Mouse (Mus musculus) myocyte (in vitro differentiated cells): ENCODE measurements around the gene Slc25a53. TPM values are rescaled to one million over a fixed set of nuclear protein-coding genes. Genes with fewer than 3 reads are reported as not detected.

Experiments
- H3K27me3 ChIP-seq: one replicate; pipeline ENCODE4 v1.6.1; 2011; ENCODE audit not compliant: control insufficient read depth, insufficient read depth, insufficient read length
- H3K36me3 ChIP-seq: one replicate; pipeline ENCODE4 v1.6.1; 2011; ENCODE audit not compliant: control insufficient read depth, insufficient read depth
- H3K4me2 ChIP-seq: one replicate; pipeline ENCODE4 v1.6.1; 2011; ENCODE audit warnings: low read depth, control low read depth
- H3K4me3 ChIP-seq: one replicate; pipeline ENCODE4 v1.5.1; 2011; ENCODE audit warnings: mild to moderate bottlenecking, control low read depth, moderate library complexity
- H3K79me2 ChIP-seq: one replicate; pipeline ENCODE4 v1.6.1; 2011; ENCODE audit not compliant: control insufficient read depth, insufficient read depth
- H3ac ChIP-seq: one replicate; pipeline ENCODE4 v1.6.1; 2011; ENCODE audit not compliant: control insufficient read depth, insufficient read length
- CEBPB ChIP-seq: IDR thresholded peaks from 2 replicates; pipeline ENCODE4 v1.6.1; 2011; ENCODE audit warnings: mild to moderate bottlenecking, moderate library complexity; ENCODE audit not compliant: poor library complexity, insufficient read depth, severe bottlenecking
- E2F4 ChIP-seq: IDR thresholded peaks from one replicate; pipeline ENCODE4 v1.6.1; 2011; ENCODE audit warnings: mild to moderate bottlenecking, control low read depth, moderate library complexity; ENCODE audit not compliant: insufficient read depth
- MAX ChIP-seq: IDR thresholded peaks from one replicate; pipeline ENCODE4 v1.6.1; 2011; ENCODE audit warnings: low read depth, mild to moderate bottlenecking, control low read depth
- MYOD1 ChIP-seq, 3 experiments: IDR thresholded peaks; one replicate each; pipeline ENCODE4 v1.6.1; 2011; ENCODE audit warnings: control low read depth in 2 of 3, low read depth in 2 of 3, mild to moderate bottlenecking in 2 of 3, moderate library complexity in 1 of 3; ENCODE audit not compliant: insufficient read length in 2 of 3, control insufficient read depth in 1 of 3
- MYOG ChIP-seq, 3 experiments: IDR thresholded peaks; one replicate each; pipeline ENCODE4 v1.6.1; 2011; ENCODE audit warnings: control low read depth in 2 of 3, low read depth in 2 of 3, mild to moderate bottlenecking in 2 of 3; ENCODE audit not compliant: insufficient read length in 2 of 3, control insufficient read depth in 1 of 3, insufficient read depth in 1 of 3
- POLR2A ChIP-seq: IDR thresholded peaks from one replicate; pipeline ENCODE4 v1.6.1; 2011; ENCODE audit warnings: low read depth, mild to moderate bottlenecking, control low read depth, moderate library complexity; ENCODE audit not compliant: insufficient read length
- POLR2AphosphoS2 ChIP-seq: IDR thresholded peaks from one replicate; pipeline ENCODE4 v1.6.1; 2011; ENCODE audit warnings: low read depth, control low read depth; ENCODE audit not compliant: insufficient read length
- REST ChIP-seq: IDR thresholded peaks from one replicate; pipeline ENCODE4 v1.6.1; 2011; ENCODE audit warnings: mild to moderate bottlenecking, control low read depth, moderate library complexity; ENCODE audit not compliant: insufficient read depth, insufficient read length
- SRF ChIP-seq: IDR thresholded peaks from one replicate; pipeline ENCODE4 v1.6.1; 2011; ENCODE audit warnings: low read depth; ENCODE audit not compliant: control insufficient read depth, insufficient read length
- TCF12 ChIP-seq: IDR thresholded peaks from one replicate; pipeline ENCODE4 v1.6.1; 2011; ENCODE audit warnings: mild to moderate bottlenecking, control low read depth; ENCODE audit not compliant: poor library complexity, insufficient read depth, severe bottlenecking
- TCF3 ChIP-seq: IDR thresholded peaks from one replicate; pipeline ENCODE4 v1.6.1; 2011; ENCODE audit warnings: low read depth, control low read depth; ENCODE audit not compliant: insufficient read length
- USF1 ChIP-seq: IDR thresholded peaks from one replicate; pipeline ENCODE4 v1.6.1; 2011; ENCODE audit warnings: low read depth, mild to moderate bottlenecking, control low read depth, moderate library complexity
- polyA plus RNA-seq: library from polyadenylated mRNA; unstranded; fragments of >200 nt; fragmentation: generic; extraction: Trizol; gene quantifications from one replicate; pipeline ENCODE4 v1.2.1, GENCODE M21; 2012; ENCODE audit warnings: missing spikeins

Slc25a53 gene
- polyA plus RNA-seq, 1 experiment: 1.1 TPM

DNA sequence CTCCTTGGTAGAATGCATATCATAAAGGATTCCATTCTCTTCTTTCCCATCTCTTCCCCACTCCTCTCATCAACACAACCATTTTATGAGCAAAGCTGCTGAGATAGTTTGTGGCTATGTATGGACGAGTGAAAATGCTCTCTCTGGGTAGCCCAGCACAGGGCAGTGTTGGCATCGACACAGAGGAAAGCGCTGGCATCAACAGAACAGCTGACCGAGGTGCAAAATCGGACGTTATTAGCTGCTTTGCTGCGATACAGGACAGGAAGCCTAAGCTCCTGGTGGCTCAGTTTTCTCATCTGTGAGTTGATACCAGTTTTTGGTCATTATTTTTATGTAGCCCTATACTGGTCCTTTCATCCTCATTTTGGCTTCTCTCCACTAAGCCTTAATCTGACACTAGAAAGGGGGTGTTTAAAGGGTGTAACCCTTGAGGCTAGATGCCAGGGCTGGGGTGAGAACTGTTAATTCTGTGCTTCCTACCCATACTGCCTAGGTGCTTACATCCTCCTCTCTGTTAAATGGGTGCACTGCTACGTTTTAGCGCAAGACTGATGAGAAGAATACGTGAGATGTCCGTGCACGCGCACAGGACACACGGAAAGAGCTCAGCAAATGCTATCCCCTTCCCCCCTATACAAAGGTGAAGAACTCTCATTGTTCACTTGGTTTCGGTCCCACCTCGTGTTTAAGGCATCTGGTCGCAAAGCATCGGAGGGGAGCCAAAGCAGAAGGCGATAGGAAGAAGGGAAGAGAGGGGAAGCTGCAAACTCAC is 45.7 kb downstream of the Slc25a53 start:
- H3K27me3 ChIP-seq: no peaks in the 10 kb centered on the region
- no peaks in the 10 kb centered on the region for H3K79me2 ChIP-seq
- H3K36me3 ChIP-seq: no peaks in the 10 kb centered on the region
- no peak overlapping the region for H3K4me3 ChIP-seq
- no peak overlapping the region for H3K4me2 ChIP-seq
- TF ChIP-seq MYOG (IDR thresholded peaks at IDR 0.05; ENCODE audit: control insufficient read depth in 1 of 3, insufficient read depth in 1 of 3, insufficient read length in 2 of 3, low read depth in 2 of 3) (no peak), CEBPB (no peak), REST (no peak), USF1 (no peak), E2F4 (no peak), MYOD1 (IDR thresholded peaks at IDR 0.05; ENCODE audit: control insufficient read depth in 1 of 3, insufficient read length in 2 of 3, low read depth in 2 of 3) (no peak), POLR2A (no peak), POLR2AphosphoS2 (no peak), TCF12 (no peak), SRF (no peak), MAX (no peak), TCF3 (no peak)
- H3ac ChIP-seq: no peak overlapping the region

DNA sequence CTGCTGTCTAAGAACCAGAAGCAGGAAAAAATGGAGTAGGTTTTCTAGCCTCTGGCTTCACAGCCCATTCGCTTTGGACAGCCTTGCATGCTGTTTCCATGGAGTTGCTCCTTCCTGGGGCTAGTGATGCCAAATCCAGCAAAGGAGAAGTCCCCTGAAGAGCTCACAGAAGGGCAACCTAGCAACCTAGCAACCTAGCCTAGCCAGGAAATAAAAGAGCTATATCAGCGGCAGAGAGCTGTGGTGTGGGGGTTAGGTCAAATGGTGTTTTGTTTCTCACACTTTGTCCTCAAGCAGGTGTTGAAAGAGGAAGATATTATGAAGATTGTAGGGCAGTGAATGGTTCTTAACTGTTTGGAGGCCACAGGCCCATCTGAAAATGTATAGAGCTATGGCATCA is 46.8 kb downstream of the Slc25a53 start:
- H3ac ChIP-seq: no peak overlapping the region
- H3K4me3 ChIP-seq: no peak overlapping the region
- no peaks in the 10 kb centered on the region for H3K27me3 ChIP-seq
- H3K4me2 ChIP-seq: no peak overlapping the region
- no peak for TF ChIP-seq POLR2A
- no peak for TF ChIP-seq REST
- no peak for TF ChIP-seq MAX
- no peak for TF ChIP-seq MYOG (IDR thresholded peaks at IDR 0.05; ENCODE audit: control insufficient read depth in 1 of 3, insufficient read depth in 1 of 3, insufficient read length in 2 of 3, low read depth in 2 of 3)
- TF ChIP-seq POLR2AphosphoS2: no peak
- no peak for TF ChIP-seq SRF
- TF ChIP-seq E2F4: no peak
- no peak for TF ChIP-seq TCF3
- TF ChIP-seq USF1: no peak
- TF ChIP-seq MYOD1 (IDR thresholded peaks at IDR 0.05; ENCODE audit: control insufficient read depth in 1 of 3, insufficient read length in 2 of 3, low read depth in 2 of 3): no peak
- TF ChIP-seq CEBPB: no peak
- H3K36me3 ChIP-seq: no peaks in the 10 kb centered on the region
- no peaks in the 10 kb centered on the region for H3K79me2 ChIP-seq

- H3K4me2 ChIP-seq: no peak overlapping the region
- TF ChIP-seq TCF3: no peak
- TF ChIP-seq MYOG (IDR thresholded peaks at IDR 0.05; ENCODE audit: control insufficient read depth in 1 of 3, insufficient read depth in 1 of 3, insufficient read length in 2 of 3, low read depth in 2 of 3): no peak
- no peak for TF ChIP-seq MYOD1 (IDR thresholded peaks at IDR 0.05; ENCODE audit: control insufficient read depth in 1 of 3, insufficient read length in 2 of 3, low read depth in 2 of 3)
- no peak for TF ChIP-seq TCF12
- no peak for TF ChIP-seq E2F4
- no peak for TF ChIP-seq POLR2AphosphoS2
- TF ChIP-seq CEBPB: no peak
- no peak for TF ChIP-seq REST
- no peak for TF ChIP-seq USF1
- no peak for TF ChIP-seq POLR2A
- TF ChIP-seq SRF: no peak
- TF ChIP-seq MAX: no peak
- H3K79me2 ChIP-seq: no peaks in the 10 kb centered on the region
- H3K27me3 ChIP-seq: no peaks in the 10 kb centered on the region
- no peaks in the 10 kb centered on the region for H3K36me3 ChIP-seq
- no peak overlapping the region for H3ac ChIP-seq
- H3K4me3 ChIP-seq: no peak overlapping the region
Observed at GRCm38 (mm10) chrX:136986039-136986438, 52.1 kb downstream of the Slc25a53 start.

GRCm38 (mm10) chrX:136978616-136979015 is 59.5 kb downstream of the Slc25a53 start:
- Histone ChIP-seq H3K36me3 (no peaks in the 10 kb centered on the region), H3K4me3 (no peak overlapping the region), H3K79me2 (no peaks in the 10 kb centered on the region), H3ac (no peak overlapping the region), H3K27me3 (no peaks in the 10 kb centered on the region), H3K4me2 (no peak overlapping the region)
- TF ChIP-seq REST (no peak), SRF (no peak), MYOD1 (IDR thresholded peaks at IDR 0.05; ENCODE audit: control insufficient read depth in 1 of 3, insufficient read length in 2 of 3, low read depth in 2 of 3) (no peak), POLR2AphosphoS2 (no peak), TCF3 (no peak), POLR2A (no peak), CEBPB (no peak), TCF12 (no peak), MAX (no peak), MYOG (IDR thresholded peaks at IDR 0.05; ENCODE audit: control insufficient read depth in 1 of 3, insufficient read depth in 1 of 3, insufficient read length in 2 of 3, low read depth in 2 of 3) (no peak), USF1 (no peak), E2F4 (no peak)
